Mouse (Mus musculus) gastrocnemius, adult 8-10 months (tissue): ENCODE results near the gene Dnaja1. TPM values are rescaled to one million over a fixed set of nuclear protein-coding genes. Genes with fewer than 3 reads are reported as not detected.

Experiments
- DNase-seq, 2 experiments: peaks; one replicate each; pipeline ENCODE4 v3.0.0; 2022; ENCODE audit warnings: low spot score in 2 of 2
- total RNA-seq, 4 experiments: library from RNA; stranded (reverse); gene quantifications; 2 replicates each; pipeline ENCODE4 v1.2.4; 2022

Gene Dnaja1
- total RNA-seq = 10 to 100 TPM; 24.8 to 44.0 (median 28.5) TPM

DNA sequence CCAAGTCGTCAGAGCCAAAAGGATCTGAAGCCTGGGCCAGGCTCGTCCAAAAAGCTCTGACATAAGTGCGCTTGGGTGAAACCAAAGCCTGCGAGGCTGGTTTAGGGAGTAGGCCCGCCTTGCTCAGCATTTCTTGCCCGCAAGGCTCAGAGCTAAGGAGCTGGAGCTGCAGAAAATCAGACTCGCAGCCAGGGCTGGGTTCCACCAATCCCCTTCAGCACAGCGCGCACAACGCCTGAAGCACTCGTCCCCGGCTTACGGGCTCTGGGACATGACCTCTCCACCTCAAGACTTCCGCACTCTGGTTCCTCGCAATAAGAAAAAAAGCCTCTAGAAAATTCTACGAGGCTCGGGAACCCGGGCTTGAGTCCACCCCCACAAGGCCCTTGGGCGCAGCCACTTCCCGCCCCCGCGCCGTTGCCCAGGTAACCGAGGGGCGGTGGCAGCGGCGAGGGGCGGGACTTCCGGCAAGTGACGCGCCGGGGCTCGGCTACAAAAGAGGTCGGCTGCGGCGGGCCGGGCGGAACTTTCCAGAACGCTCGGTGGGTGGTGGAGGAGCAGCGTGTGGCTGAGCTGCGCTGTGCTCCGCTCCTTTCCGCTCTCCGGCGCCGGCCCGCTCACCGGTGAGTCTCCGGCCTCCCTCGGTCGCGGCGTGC lies at the start of gene Dnaja1:
Dnaja1 (plus strand) TSS at position 140 of the 656 bp plus-strand sequence.
- DNase-seq = peak; percentile 93 to 94

DNA sequence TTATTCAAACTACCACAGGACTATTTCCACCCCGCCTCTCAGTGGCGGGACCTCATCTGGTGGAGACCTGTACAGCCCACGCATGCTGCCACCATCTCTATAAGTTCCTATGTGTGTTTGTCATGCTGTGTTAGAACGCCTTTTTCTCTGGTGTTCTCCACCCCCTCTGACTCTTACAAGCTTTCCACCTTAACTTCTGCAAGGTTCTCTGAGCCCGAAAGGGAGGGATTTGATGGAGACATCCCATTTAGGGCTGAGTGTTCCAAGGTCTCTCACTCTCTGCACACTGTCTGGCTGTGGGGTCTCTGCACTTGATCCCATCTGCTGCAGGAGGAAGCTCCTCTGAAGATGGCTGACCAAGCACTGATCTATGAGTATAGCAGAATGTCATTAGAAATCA lies 48.4 kb upstream of the Dnaja1 start:
- no peak for DNase-seq

DNA sequence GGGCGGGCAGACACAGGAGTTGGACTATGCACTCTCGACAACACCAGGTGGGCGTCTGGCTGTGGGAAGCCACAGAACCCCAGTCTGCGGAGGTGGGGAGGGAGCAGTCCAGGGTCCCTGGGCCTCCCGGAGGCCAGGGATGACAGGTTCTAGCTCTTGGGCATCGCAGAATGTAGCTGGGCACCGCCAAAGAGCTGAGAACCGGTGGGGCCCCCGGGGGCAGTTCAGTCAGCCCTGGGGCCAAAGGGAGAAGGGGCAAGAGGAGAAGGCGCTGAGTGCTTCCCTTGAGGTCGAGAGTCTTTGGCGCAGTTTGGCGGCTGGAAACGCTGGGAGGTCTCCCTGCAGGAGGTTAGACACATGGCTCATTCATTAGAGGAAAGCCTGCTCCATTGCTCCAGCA lies 45.6 kb upstream of the Dnaja1 start:
- DNase-seq = no peak

DNA sequence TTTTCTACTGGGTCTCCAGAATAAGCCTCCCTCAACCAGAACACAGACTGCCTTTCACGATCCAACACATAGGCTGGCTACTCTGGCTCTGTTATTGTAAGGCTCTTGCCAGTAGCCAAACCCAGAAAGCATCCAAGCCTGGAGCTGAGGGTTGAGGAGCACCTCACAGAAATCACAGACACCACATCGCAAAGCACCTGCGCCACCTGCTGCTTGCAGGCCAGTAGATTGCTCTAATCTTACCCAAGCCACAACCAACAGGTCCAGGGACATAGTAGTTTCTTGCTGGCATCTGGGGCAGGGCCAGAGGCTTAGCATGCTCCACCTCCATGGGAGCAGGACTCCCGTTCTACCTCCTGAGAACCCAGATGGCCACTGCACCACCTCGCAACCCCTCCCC lies 44.8 kb upstream of the Dnaja1 start:
- DNase-seq = no peak

DNA sequence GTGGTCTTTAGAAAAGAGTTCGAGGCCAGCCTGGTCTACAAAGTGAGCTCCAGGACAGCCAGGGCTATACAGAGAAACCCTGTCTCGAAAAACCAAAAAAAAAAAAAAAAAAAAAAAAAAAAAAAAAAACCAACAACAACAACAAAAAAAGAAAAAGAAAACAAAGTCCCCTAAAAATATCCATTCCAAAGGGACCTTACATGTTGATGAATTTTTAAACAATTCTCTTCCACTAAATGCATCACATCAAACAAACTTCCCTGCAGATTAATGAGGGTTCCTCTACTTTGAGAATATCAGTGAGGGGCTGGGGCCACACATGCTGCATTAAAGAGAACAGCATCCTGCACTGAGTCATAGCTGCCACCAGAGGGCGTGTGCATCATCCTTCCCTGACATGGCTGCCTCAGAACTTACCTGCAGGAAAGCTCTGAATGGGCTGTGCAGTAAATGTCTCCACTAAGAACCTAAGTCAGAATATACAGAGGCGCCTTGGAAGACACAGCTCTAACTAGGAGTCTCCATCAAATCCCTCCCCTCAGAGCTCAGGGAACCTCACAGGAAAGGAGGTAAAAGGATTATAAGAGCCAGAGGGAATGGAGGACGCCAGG lies 41.6 kb upstream of the Dnaja1 start:
- no peak for DNase-seq

DNA sequence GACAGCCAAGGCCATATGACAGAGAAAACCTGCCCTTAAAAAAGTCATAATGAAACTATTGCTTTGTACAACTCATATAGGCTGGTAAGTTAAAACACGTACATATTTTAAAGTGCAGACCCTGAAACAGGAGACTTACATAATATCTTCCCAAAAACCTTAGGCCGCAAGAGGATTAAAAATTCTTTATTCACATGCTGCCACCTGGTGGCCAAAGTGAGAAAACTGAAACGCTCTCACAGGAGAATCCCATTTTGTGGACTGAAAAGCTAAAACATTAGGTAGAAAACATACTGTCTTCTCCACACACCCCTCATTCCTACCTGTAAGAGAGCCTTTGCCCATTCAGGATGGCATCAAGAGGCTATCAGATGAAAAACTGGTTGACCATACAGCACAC lies 40.0 kb upstream of the Dnaja1 start:
- no peak for DNase-seq

DNA sequence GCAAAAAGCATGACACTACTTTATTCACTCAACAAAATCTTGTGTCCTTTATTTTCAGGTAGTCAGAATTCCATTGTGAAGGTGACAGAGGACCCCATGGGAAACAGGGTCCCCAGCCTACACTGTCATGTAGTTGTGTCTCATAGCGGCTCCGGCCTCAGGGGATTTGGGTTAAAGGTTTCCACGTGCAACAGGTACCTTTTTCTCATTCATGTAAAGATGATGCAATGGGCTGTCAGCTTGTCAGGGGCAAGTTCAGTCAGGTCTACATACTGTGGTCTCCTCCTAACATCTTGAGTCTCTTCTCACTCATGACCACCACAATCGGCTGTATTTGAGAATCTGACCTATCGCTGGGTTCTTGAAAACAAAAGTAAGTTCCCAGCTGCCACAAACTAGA lies 39.6 kb upstream of the Dnaja1 start:
- DNase-seq = no peak

DNA sequence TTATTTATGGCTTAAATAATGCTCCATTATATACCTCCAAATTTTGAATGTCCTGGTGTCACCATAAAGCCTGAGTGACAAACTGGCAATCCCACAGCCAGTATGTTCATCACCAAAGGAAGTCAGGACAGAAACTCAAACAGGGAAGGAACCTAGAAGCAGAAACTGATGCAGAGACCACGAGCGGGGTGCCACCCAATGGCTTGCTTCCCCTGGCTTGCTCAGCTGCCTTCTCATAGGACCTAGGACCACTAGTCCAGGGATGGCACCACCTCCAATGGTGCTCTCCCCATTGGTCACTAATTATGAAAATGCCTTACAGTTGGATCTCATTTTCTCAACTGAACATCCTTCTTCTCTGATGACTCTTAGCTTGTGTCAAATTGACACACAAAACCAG lies 38.6 kb upstream of the Dnaja1 start:
- DNase-seq = no peak

DNA sequence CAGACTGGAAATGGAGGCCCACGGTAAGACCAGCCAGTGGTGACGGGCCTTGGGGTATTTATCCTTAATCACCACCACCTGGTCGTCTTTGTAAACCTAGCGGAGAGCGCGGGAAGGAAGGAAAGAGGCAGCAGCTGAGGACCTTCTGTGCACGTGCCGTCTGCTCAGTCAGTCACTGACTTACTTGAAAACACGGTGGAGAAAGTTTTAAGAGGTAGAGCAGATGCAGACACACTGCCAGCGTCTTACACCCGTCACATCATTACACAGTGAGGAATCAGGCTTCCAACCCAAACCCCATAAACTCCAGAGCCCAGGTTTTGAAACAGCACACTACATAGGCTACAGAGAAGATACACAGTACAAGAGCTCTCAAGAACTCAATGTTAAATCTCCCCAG lies 30.9 kb upstream of the Dnaja1 start:
- DNase-seq = no peak

DNA sequence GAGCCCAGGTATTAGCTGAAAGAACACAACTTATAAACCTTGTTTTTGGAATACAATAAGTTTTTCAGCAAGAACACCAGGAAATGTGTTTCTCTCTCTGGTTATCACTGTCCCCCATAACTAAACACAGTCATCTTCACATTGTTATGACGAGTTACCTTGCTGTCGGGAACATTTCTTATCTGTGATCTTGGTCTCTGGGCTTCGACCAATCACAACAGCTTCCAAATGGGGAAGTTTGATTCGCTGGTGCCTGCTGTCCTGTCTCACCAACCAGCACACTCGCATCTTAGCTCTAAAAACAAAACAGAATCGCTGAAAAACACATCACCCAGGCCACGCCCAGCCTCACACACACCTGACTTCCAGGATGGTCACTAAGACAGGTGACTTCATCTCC lies 24.9 kb upstream of the Dnaja1 start:
- no peak for DNase-seq

DNA sequence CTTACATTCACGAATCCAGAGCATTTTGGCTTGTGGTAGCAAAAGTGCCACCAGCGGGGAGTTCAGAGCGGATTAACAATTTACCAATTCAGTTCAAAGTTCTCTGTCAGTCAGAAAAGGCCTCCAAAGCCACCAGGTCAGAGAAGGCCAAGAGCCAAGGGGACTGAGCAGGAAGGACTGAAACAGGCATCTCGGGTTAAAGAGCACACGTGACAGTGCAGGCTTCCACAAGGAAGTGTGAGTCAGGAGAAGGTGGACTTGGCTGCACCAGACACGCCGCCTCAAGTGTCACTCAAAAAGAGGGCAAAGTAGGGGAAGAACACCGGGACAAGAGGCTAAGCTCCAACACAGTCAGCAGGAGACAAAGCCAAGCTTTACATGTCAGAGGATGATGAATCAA lies 21.7 kb upstream of the Dnaja1 start:
- no peak for DNase-seq

DNA sequence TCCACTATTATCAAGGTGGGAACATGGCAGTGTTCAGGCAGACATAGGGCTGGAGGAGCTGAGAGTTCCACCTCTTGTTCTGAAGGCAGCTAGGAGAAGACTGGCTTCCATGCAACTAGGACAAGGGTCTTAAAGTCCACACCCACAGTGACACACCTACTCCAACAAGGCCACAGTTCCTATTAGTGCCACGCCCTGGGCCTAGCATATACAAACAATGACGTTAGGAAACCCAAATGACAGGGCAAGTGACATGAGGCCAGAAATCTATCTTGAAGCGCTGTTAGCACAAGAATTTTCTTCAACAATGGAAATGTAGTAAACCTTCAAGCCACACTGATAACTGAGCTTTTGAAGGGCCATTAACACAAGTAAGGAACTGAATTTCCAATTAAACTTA lies 20.2 kb upstream of the Dnaja1 start:
- DNase-seq = no peak

DNA sequence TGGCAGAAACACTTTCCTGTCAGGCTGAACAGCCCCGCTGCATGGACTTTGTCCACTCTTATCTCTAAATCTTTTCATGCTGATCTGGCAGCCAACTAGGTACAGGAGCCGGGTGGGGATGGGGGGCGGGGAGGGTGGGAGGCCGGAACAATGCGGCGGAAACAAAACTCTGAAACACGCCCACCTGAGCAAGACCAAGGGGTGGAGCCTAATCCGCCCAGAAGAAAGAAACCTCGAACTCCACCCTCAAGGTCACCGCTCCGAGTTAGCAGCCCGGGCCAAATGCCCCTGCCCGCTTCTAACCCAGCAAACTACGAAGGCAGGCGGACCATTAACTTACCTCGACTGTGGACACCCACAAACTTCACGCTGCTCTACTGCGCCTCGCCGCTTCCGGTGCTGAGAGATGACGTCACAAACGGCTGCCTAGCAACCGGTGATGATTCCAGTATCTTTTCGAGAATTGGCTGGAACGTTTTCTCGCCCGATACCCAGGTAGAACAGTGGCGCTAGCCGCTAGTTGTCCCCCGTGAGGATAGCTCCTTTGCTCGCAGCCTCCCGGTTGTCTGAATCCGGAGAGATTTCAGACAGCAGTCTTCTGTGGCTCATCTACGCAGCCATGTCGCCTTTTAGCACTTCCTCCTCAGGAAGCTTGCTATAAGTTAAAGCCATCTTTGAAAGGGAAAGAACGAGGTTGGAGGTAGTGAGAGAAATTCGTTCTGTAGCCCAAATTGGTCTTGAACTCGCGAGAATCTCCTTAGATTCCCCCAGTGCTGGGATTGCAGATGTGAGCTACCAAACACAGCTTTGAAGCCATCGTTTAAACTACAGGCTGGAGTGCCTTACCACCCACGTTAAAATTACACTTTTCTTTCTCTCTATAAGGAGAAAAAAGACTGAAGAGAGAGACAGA lies 18.9 kb upstream of the Dnaja1 start, which contains the start of gene Aptx:
Aptx (minus strand) TSS at position 398 of the 913 bp plus-strand sequence.
- DNase-seq = peak; percentile 91 to 92

DNA sequence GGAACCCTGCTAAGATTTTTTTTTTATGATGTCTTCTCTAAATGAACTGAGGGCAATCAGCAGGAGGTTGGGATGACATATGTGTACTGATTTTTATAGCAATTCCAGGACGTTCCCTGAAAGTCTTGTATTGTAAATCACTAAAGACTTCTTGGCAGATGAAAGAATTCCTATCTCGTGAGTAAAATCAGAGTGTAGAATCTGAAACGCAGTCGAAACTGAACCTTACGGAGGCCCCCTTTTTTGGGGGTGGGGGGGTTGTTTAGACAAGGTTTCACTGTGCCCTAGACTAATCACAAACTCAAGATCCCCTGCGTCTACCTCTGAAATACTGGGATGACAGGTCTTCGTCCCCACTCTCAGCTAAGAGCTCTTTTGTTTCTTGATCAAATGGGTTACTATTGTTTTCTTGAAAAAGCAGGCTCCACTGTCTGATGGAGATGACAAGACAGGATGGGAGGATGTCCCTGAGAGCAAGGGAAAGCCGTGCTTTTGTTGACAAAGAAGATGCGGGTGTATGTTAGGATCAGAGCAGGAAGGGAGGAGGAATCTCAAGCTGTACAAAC lies 18.2 kb upstream of the Dnaja1 start:
- no peak for DNase-seq

DNA sequence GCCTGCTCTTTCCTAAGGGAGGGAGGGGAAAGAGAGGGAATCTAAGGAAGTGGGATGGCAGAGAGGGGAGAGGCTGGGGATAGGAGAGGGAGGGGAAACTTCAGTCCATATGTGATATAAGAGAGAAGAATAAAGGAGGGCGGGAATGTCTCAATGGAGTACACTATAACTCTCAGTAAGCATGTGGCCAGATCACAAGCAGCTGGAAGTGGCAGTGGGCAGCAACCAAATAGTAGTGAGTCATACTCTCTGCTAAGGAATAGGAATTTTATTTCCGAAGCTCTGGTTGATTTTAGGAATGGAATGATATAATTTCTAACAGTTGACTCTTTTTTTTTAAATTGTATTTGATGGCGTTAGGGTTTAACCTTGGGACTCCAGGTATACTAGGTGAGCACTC lies 4.8 kb upstream of the Dnaja1 start:
- DNase-seq = no peak

DNA sequence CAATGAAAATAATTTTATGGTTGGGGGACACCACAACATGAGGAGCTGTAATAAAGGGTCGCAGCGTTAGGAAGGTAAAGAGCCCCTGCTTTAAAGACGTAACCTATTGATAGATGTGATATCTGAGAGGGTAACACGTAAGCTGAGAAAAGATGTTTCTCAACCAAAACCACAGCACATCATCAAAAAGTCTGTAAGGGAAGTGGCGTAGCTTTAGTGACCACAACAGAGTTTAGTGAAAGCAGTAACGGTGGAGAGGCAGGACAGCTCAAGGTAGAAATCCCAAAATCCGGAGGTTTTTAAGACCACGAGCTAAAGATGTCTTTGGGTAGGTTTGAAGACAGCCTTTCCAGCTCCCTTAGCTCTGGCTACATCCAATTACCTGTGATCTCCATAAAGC lies 1.0 kb upstream of the Dnaja1 start:
- no peak for DNase-seq

DNA sequence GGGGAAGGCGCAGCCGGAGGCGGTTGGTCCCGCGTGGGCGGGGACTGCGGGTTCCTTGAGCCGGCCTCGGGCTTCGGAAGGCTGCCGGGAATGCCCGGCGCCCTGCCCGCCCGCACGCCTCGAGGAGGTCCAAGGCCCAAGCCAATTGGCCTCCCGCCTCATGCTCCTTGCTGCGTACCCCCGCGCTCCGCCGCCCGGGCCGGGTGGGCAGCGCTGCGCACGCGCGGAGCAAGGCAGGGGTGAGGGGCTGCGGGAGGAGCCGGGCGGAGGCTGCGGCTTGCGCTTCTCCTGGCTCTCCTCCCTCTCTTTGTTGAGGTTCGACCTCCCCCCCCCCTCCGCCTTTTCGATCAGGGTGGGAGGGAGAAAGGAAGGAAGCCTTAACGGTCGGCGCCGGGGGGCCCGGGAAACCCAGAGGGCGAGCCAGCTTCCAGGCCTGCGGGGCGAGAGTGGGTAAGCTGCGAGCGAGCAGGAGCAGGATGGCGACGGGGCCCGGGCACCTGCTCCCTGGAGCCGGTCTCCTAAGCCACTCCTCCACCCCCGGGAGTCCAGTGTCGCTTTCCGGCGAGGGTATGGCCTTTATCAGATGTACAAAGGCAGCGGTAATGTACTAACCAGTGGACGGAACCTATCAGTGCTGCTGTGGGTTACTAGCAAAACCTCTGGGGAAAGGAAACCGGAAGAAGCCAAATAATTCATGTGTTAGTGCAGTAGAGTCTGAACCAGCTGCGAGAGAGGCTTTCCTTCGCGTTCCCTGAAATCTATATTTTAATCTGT lies 924 bp downstream of the Dnaja1 start:
- DNase-seq = peak; percentile 27 to 38

DNA sequence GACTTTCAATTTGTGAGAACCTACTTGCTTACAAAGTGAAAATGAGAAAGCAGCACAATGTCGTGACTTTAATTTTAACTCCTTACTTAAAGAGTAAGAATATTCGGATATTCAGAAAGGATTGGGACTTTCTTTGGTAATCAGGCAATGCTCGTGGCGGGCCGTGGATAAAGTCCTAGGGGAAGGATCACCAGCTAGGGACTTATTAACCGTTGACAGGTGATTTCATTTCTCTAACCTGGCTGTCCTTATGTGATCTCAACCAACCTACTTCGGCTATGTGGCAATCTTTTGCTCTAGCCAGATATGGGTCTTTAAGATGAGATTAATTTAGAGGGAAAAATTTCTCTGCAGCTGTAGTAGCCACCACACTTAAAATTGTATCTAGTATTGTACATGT lies 3.2 kb downstream of the Dnaja1 start:
- no peak for DNase-seq

DNA sequence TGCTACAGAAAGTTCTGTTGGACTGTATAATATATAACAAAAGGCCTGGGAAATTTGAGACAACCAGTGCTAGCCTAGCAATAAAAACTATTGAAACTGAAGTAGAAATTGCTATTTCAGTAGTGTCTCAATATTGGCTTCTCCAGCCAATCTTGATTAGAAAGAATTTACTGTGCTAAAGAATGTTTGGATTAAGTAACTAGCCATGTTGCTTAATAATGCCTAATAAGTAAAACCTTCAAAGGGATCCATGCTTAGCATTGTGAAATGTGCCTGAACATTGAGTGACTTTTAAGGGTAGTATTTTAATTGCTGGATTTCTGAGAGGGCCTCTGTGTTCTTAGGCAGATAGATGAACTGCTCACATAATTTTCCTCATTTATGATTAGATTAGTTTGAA lies 3.6 kb downstream of the Dnaja1 start:
- no peak for DNase-seq

DNA sequence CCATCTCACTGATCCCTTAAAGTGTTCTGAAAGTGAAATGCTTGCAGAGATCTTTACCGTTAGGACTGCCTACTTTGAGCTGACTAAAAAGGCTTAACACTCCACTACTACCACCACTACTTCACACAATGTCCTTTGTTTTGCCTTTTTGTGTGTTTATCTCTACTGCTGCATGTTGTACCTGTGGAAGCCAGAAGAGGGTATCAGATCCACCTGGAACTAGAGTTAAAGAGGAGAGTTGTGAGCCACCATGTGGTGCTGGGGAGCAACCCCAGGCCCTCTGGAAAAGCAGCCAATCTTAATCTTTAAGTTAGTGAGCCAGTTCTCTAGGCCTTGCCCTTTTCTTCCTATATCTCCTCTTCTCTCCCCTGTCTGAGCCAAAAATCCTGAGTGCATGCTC lies 5.3 kb downstream of the Dnaja1 start:
- DNase-seq = no peak

DNA sequence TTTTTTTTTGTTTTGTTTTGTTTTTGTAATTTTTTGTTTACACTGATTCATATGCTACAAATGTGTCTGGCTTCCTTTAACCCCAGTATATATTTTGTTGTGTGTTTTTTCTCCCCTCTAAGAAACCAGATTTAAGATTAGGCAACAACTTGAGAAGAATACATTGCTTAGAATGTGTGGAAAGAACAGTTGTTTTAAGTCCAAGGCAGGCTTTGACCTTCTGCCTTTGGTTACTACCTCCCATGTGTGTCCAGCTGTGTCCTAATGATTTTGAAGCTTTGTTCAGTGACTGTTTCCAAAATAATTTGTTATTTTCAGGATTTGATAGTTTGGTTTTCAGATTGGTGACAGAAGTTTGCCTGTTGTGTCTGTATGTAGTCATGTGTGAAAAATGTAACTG lies 9.3 kb downstream of the Dnaja1 start:
- DNase-seq = no peak
